Mouse (Mus musculus) G1E-ER4 (cell line): ENCODE measurements around the gene Dppa3. TPM values are rescaled to one million over a fixed set of nuclear protein-coding genes. Genes with fewer than 3 reads are reported as not detected.

Source experiments
- GATA1 ChIP-seq: IDR thresholded peaks from one replicate; pipeline ENCODE4 v1.8.0; 2012; ENCODE audit warnings: low read length, inconsistent platforms
- polyA plus RNA-seq: library from polyadenylated mRNA; stranded (reverse); fragments of >175 nt; gene quantifications from 2 replicates; pipeline ENCODE4 v1.2.3, GENCODE M21; 2012

Gene Dppa3
- not detected in 2 replicates for polyA plus RNA-seq

DNA sequence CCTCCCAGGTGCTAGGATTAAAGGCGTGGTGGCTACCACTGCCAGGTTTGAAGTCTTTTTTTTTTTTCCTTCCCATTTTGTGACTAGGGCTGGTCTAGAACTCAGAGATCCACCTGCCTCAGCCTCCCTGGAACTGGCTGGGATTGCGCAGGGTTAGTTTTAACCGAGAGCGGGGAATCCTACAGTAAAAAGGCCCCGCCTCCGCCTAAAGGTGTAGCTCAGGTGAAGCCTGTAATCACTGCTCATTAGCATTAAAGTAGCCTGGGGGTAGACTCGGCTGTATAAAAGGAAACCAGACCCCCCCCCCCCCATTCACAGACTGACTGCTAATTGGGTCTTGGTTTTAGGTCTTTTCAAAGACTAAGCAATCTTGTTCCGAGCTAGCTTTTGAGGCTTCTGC lies at the start of gene Dppa3:
Dppa3 (plus strand) TSS at position 301 of the 400 bp plus-strand sequence.
- no peak for TF ChIP-seq GATA1

- no peak for TF ChIP-seq GATA1
Measured at GRCm38 (mm10) chr6:122577030-122577429, 49.2 kb upstream of the Dppa3 start.

DNA sequence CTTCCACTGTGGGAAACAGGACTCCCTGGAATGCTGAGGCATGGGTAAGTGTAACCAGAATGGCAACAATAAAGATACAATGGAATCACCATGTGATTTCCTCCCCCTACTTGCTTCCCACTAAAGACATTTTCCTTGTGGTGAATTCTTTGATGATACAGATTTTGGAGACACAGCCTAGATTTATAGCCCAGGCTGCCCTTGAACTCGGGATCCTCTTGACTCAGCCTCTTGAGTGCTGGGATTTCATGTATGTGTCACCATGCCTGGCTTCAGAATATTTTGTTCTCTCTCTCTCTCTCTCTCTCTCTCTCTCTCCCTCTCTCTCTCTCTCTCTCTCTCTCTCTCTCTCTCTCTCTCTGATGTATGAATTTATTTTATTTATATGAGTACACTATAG lies 47.1 kb upstream of the Dppa3 start:
- TF ChIP-seq GATA1: no peak

GRCm38 (mm10) chr6:122591027-122591758 lies 35.0 kb upstream of the Dppa3 start:
- no peak for TF ChIP-seq GATA1

DNA sequence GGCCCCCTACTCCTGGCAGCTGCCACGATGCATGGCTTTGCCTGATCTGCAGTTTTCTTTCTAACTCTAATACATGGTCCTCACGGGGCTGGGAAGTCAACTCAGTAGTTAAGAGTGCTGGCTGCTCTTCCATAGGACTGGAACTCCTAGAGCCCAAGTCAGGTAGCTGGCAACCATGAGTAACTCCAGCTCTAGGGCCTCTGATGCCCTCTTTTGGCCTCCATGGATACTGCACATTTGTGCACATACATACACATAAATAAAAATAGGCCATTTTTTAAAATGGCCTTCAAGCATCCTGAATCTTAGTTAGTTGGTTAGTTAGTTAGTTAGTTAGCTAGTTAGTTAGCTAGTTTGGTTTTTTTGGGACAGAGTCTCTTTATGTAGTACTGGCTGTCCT lies 33.3 kb upstream of the Dppa3 start:
- no peak for TF ChIP-seq GATA1

- no peak for TF ChIP-seq GATA1
Measured at GRCm38 (mm10) chr6:122595637-122596036, 30.6 kb upstream of the Dppa3 start.

- TF ChIP-seq GATA1: no peak
Measured at GRCm38 (mm10) chr6:122596608-122597007, 29.6 kb upstream of the Dppa3 start.

DNA sequence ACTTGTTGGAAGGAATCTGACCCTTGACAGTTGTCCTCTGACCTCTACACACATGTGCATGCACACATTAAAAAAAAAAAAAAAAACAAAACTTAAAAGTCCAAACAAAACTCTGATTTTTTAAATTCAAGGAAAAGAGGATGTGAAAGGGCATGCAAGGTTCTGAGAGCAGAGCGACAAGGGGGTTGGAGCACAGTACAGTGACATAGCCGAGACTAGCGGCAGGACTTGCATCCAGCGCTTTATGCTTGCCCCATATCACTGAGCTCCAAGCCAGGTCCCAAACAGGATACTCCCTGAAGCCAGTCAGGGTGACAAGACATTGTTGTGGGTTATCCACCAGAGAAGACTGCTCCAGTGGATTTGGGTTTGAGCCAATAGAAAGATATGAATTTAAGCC lies 28.2 kb upstream of the Dppa3 start:
- TF ChIP-seq GATA1: no peak

- no peak for TF ChIP-seq GATA1
Measured at GRCm38 (mm10) chr6:122598436-122598835, 27.8 kb upstream of the Dppa3 start.

DNA sequence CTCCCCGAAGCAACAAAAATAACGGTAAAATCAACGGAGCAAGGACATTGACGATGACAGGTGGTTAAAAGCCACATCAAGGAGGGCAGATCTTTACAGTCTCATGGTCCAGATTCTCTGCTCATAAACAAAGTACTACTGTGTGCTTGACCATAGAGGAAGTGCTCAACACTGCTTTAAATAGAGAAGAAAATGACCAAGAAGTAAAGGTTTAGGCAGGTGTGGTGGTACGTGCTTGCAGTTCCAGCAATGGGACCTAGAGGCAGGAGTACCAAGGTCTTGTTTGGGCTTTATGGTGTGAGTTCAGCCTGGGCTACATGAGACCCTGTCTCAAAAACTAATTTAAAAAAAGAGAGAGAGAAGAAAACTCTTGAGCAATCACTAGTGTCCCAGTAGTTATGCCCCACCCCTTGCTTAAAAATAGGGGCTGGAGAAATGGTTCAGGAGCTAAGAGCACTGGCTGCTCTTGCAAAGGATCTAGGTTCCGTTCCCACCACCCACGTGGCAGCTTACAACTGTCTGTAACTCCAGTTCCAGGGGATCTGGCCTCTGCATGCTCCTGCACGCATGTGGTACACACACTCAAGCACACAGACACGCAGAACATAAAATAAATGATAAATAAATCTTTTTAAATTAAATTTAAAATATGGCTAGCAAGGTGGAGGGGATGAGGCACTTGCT lies 27.0 kb upstream of the Dppa3 start:
- TF ChIP-seq GATA1: no peak

GRCm38 (mm10) chr6:122600066-122600646 lies 26.1 kb upstream of the Dppa3 start:
- no peak for TF ChIP-seq GATA1

- no peak for TF ChIP-seq GATA1
Measured at GRCm38 (mm10) chr6:122601031-122601430, 25.2 kb upstream of the Dppa3 start.

- TF ChIP-seq GATA1: no peak
Measured at GRCm38 (mm10) chr6:122601615-122602014, 24.6 kb upstream of the Dppa3 start.

DNA sequence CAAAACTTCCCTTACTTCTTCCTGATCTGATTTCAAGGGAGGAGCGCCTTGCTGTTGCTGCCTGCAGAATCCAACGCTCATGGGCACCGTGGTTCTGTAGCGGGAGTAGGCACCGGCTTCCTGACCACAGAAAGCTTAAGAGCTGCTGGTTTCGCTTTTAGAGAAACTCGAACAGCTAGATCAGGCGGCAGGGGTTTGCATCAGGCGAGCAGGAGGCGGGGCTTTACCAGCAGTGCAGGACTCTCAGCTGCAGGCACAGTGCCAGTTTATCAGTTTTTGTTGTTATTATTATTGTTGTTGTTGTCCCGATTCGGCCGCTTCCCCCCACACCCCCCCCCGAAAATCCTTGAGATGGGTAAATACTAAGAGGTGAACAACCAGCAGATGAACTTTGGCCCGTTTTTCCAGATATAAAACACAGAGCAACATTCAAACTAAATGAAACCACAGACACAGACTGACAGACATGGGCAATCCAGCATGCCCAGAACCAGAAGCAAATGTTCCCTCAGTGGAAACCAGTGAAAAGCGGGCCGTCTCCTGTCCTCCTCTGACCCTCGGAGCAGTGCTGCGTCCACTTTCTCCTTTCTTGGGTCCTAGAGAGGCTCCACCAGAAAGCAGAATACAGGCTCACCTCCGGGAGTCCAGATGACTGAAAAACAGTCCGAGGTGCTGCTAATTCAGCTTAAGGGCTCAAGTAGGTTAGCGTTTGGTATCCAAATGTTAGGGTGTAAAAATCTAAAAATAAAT lies 23.8 kb upstream of the Dppa3 start, which contains the start of gene Apobec1:
Apobec1 (minus strand) TSS at position 203 of the 750 bp plus-strand sequence.
- no peak for TF ChIP-seq GATA1

DNA sequence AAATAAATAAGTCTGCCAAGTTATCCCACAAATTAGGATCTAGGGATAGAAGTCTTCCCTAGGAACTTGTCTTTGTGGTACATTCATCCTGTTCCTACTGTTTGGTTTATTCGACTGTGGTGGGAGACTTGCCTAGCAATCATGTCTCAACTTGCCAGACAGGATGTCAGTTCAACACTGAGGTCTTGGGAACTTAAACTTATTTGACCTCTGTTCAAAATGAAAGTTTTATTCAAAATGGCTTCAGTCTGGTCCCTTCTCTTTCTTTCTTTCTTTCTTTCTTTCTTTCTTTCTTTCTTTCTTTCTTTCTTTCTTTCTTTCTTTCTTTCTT lies 23.3 kb upstream of the Dppa3 start:
- TF ChIP-seq GATA1: no peak

DNA sequence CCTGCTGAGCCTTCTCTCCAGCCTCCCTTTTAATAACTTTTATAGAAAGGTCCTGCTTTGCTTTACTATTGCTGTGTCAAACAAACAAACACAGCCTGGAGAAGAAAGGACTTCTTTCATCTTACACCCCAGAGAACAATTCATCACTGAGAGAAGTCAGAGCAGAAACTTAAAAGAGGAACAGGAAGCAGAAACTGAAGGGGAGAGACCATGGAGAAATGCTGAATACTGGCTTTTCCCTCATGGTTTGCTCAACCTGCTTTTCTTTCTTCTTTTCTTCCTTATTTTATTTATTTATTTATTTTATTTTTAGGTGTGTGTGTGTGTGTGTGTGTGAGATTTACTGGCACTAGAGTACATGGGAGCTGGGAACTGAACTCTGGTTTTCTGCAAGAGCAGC lies 21.9 kb upstream of the Dppa3 start:
- no peak for TF ChIP-seq GATA1
